Mouse (Mus musculus): ENCODE results near the gene Usp37. TPM values are rescaled to one million over a fixed set of nuclear protein-coding genes. Genes with fewer than 3 reads are reported as not detected.

Usp37 gene
- polyA plus RNA-seq, 2 experiments: 4.4 to 11.4 TPM

DNA sequence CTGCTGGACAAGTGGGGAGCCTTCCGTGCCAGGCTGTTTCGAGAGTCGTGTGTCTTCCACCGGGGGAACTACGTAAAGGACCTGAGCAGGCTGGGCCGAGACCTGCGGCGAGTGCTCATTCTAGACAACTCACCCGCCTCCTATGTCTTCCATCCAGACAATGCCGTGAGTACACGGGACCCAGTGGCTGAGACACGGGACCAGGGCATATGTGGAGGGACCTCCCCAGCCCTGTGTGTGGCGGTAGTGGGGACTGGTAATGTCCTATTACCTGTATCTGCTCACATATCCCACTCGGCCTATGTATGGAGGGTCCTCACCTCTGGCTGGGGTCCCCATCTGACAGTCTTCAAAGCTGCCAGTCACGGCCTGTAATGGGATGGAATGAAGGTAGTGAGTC lies 149.2 kb downstream of the Usp37 start:
- no peaks in the 10 kb centered on the region for H3K27me3 ChIP-seq (ENCODE audit: control insufficient read depth, insufficient read depth, low read length)
- H3K4me2 ChIP-seq (ENCODE audit: low read depth): no peak overlapping the region
- no peak overlapping the region for H3K4me3 ChIP-seq (ENCODE audit: insufficient read depth in 1 of 2, low read depth in 2 of 2, low read length in 2 of 2)
- no peaks in the 10 kb centered on the region for H3K9me3 ChIP-seq (ENCODE audit: control insufficient read depth, low read length)
- peak overlapping the region; percentile 21; the same call in 1 of the 2 replicates for H3K27ac ChIP-seq
- ATAC-seq (ENCODE audit: insufficient read depth): no peak
- WGBS (ENCODE audit: insufficient replicate concordance): 89% methylated on average over 15 of the region's 15 CpGs
- TF ChIP-seq EP300 (IDR thresholded peaks at IDR 0.05; ENCODE audit: low read depth) (no peak), CTCF (IDR thresholded peaks at IDR 0.05; ENCODE audit: low read depth) (no peak)
- no peak overlapping the region for H3K9ac ChIP-seq (replicated peaks)
- peaks cover 25 to 30% of the 10 kb centered on the region in 2 experiments for H3K4me1 ChIP-seq (replicated peaks; ENCODE audit: control insufficient read depth in 2 of 2, insufficient read depth in 2 of 2, low read length in 1 of 2)
- DNase-seq (ENCODE audit: low read depth in 3 of 3, low spot score in 3 of 3): no peak
- H3K36me3 ChIP-seq (replicated peaks; ENCODE audit: control insufficient read depth, insufficient read depth, low read depth): peaks cover 21% of the 10 kb centered on the region

DNA sequence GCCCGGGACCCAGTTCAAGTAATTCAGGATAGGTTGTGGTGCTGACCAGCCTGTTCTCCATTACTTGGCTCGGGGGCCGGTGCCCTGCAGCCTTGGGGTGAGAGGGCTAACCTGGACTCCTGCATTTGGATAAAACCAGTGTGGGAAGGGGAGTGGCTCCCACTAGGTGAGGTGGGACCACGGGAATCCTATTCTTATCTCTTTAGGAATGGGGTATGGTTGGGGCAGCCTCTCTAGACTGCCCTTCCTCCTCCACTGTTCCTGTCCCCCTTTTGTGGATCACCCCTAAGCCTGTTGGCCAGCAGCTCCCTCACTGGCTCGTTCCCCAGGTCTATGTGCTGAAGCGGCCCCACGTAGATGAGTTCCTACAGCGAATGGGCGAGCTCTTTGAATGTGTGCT lies 149.8 kb downstream of the Usp37 start:
- Histone ChIP-seq H3K27ac (no peak overlapping the region), H3K4me1 (replicated peaks; ENCODE audit: control insufficient read depth in 2 of 2, insufficient read depth in 2 of 2, low read length in 1 of 2) (peaks cover 28 to 35% of the 10 kb centered on the region in 2 experiments)
- WGBS (ENCODE audit: insufficient replicate concordance): 85% methylated on average over 9 of the region's 9 CpGs

DNA sequence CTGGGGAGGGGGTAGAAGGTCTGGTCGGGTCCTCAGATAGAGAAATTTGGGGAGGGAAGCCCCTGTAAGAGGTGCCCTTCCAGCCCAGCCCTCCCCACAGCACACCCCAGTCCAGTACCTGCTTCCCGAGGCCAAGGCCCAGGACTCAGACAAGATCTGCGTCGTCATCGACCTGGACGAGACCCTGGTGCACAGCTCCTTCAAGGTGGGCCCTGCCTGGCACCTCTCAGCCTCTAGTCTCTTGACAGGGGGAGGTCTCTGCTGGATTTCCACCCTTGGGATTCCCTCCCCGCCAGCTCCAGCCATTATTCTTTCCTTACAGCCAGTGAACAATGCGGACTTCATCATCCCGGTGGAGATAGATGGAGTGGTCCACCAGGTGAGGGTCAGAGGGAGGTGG lies 150.4 kb downstream of the Usp37 start:
- WGBS (ENCODE audit: insufficient replicate concordance): 85% methylated on average over 9 of the region's 9 CpGs
- DNase-seq (ENCODE audit: low read depth in 3 of 3, low spot score in 3 of 3): no peak
- H3K9me3 ChIP-seq (ENCODE audit: control insufficient read depth, low read length): no peaks in the 10 kb centered on the region
- peaks cover 21% of the 10 kb centered on the region for H3K36me3 ChIP-seq (replicated peaks; ENCODE audit: control insufficient read depth, insufficient read depth, low read depth)
- H3K9ac ChIP-seq (replicated peaks): no peak overlapping the region
- H3K4me1 ChIP-seq (replicated peaks; ENCODE audit: control insufficient read depth in 2 of 2, insufficient read depth in 2 of 2, low read length in 1 of 2): peaks cover 28 to 35% of the 10 kb centered on the region in 2 experiments
- peak overlapping the region; percentile 68 for H3K4me2 ChIP-seq (ENCODE audit: low read depth)
- H3K27ac ChIP-seq: no peak overlapping the region
- H3K27me3 ChIP-seq (ENCODE audit: control insufficient read depth, insufficient read depth, low read length): no peaks in the 10 kb centered on the region
- no peak for TF ChIP-seq CTCF (IDR thresholded peaks at IDR 0.05; ENCODE audit: low read depth)
- TF ChIP-seq EP300 (IDR thresholded peaks at IDR 0.05; ENCODE audit: low read depth): no peak
- no peak for ATAC-seq (ENCODE audit: insufficient read depth)
- no peak overlapping the region; a peak in 1 of 4 replicates for H3K4me3 ChIP-seq (ENCODE audit: insufficient read depth in 1 of 2, low read depth in 2 of 2, low read length in 2 of 2)

More for the DNA sequence above, 149.8 kb downstream of the Usp37 start:
- no peaks in the 10 kb centered on the region for H3K9me3 ChIP-seq (ENCODE audit: control insufficient read depth, low read length)
- no peak overlapping the region for H3K4me2 ChIP-seq (ENCODE audit: low read depth)
- no peak overlapping the region for H3K9ac ChIP-seq (replicated peaks)
- DNase-seq (ENCODE audit: low read depth in 3 of 3, low spot score in 3 of 3) (no peak), ATAC-seq (ENCODE audit: insufficient read depth) (no peak)
- no peaks in the 10 kb centered on the region for H3K27me3 ChIP-seq (ENCODE audit: control insufficient read depth, insufficient read depth, low read length)
- no peak overlapping the region for H3K4me3 ChIP-seq (ENCODE audit: insufficient read depth in 1 of 2, low read depth in 2 of 2, low read length in 2 of 2)
- TF ChIP-seq EP300 (IDR thresholded peaks at IDR 0.05; ENCODE audit: low read depth) (no peak), CTCF (IDR thresholded peaks at IDR 0.05; ENCODE audit: low read depth) (no peak)
- H3K36me3 ChIP-seq (replicated peaks; ENCODE audit: control insufficient read depth, insufficient read depth, low read depth): peaks cover 21% of the 10 kb centered on the region

DNA sequence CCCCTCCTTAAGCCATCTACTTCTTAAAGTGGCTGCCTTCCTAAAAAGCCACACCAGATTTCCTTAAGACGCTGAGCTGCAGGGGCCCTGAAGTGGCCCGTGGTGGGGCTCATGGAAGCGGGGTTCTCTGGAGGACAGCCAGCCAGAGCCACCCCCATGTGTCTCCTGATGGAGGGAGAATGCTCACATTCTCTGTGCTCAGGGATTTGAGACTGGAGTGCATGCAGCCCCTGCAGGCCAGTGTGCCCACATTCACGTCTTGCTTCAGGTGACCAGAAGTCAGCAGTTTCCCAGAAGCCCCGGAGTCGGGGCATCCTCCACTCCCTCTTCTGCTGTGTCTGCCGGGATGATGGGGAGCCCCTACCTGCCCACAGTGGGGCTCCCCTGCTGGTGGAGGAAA lies 151.1 kb downstream of the Usp37 start:
- Histone ChIP-seq H3K9me3 (ENCODE audit: control insufficient read depth, low read length) (no peaks in the 10 kb centered on the region), H3K4me3 (ENCODE audit: insufficient read depth in 1 of 2, low read depth in 2 of 2, low read length in 2 of 2) (peak overlapping the region; percentile 73 to 84), H3K27me3 (ENCODE audit: control insufficient read depth, insufficient read depth, low read length) (no peaks in the 10 kb centered on the region), H3K27ac (peak overlapping the region; percentile 83), H3K4me1 (replicated peaks; ENCODE audit: control insufficient read depth in 2 of 2, insufficient read depth in 2 of 2, low read length in 1 of 2) (peaks cover 25 to 34% of the 10 kb centered on the region in 2 experiments), H3K4me2 (ENCODE audit: low read depth) (peak overlapping the region; percentile 68), H3K9ac (replicated peaks) (peak overlapping the region; percentile 95), H3K36me3 (replicated peaks; ENCODE audit: control insufficient read depth, insufficient read depth, low read depth) (peaks cover 21% of the 10 kb centered on the region)
- 51% methylated on average over 7 of the region's 7 CpGs for WGBS (ENCODE audit: insufficient replicate concordance)
- DNase-seq (ENCODE audit: low read depth in 3 of 3, low spot score in 3 of 3): no peak
- no peak for ATAC-seq (ENCODE audit: insufficient read depth)
- TF ChIP-seq EP300 (IDR thresholded peaks at IDR 0.05; ENCODE audit: low read depth) (no peak), CTCF (IDR thresholded peaks at IDR 0.05; ENCODE audit: low read depth) (0 out of 2 replicates have a peak, but pooled peaks have one; percentile 4)

DNA sequence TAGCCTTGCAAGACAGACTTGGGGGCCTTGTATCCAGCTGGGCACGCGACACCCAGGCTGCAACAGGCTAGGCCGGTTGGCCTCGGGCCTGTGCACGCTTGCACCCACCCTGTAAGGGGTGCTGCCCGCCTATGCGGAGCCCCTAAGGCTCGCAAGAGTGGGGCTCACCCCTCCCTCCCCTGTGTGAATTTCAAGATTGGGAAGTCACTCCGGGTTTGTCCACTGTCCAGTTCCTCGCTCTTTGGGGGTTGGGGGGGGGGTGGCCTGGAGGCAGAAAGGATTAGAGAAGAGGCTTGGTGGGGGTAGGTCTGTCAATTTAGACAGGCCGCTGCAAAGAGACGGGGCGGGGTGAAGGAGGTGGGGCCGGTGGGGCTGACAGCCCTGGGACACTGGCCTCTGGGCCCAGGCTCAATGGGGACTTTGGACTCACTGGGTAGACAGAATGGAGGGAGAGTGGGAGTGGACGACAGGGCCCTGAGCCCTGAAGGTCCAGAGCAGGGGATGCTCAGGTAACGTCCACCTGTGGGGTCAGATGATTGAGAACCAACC lies 151.6 kb downstream of the Usp37 start:
- WGBS (ENCODE audit: insufficient replicate concordance): 4% methylated on average over 16 of the region's 16 CpGs
- Histone ChIP-seq H3K36me3 (replicated peaks; ENCODE audit: control insufficient read depth, insufficient read depth, low read depth) (peaks cover 21% of the 10 kb centered on the region), H3K4me1 (replicated peaks; ENCODE audit: control insufficient read depth in 2 of 2, insufficient read depth in 2 of 2, low read length in 1 of 2) (peaks cover 23 to 34% of the 10 kb centered on the region in 2 experiments), H3K4me2 (ENCODE audit: low read depth) (peak overlapping the region; percentile 68), H3K27me3 (ENCODE audit: control insufficient read depth, insufficient read depth, low read length) (no peaks in the 10 kb centered on the region), H3K4me3 (ENCODE audit: insufficient read depth in 1 of 2, low read depth in 2 of 2, low read length in 2 of 2) (peak overlapping the region; percentile 73 to 84), H3K27ac (peak overlapping the region; percentile 83), H3K9ac (replicated peaks) (peak overlapping the region; percentile 95), H3K9me3 (ENCODE audit: control insufficient read depth, low read length) (no peaks in the 10 kb centered on the region)
- DNase-seq (ENCODE audit: low read depth in 3 of 3, low spot score in 3 of 3) (no peak), ATAC-seq (ENCODE audit: insufficient read depth) (peak; percentile 3; the same call in 1 of the 2 replicates)
- TF ChIP-seq EP300 (IDR thresholded peaks at IDR 0.05; ENCODE audit: low read depth) (no peak), CTCF (IDR thresholded peaks at IDR 0.05; ENCODE audit: low read depth) (0 out of 2 replicates have a peak, but pooled peaks have one; percentile 1)

Data from liver, embryonic 14.5 days (tissue).